Mouse (Mus musculus) T-cell, adult 2 months (primary cell): ENCODE data around the gene Fuz.

ENCODE experiments used
- DNase-seq: peaks from one replicate; pipeline ENCODE4 v3.0.0; 2022; ENCODE audit warnings: low spot score

Gene Fuz

DNA sequence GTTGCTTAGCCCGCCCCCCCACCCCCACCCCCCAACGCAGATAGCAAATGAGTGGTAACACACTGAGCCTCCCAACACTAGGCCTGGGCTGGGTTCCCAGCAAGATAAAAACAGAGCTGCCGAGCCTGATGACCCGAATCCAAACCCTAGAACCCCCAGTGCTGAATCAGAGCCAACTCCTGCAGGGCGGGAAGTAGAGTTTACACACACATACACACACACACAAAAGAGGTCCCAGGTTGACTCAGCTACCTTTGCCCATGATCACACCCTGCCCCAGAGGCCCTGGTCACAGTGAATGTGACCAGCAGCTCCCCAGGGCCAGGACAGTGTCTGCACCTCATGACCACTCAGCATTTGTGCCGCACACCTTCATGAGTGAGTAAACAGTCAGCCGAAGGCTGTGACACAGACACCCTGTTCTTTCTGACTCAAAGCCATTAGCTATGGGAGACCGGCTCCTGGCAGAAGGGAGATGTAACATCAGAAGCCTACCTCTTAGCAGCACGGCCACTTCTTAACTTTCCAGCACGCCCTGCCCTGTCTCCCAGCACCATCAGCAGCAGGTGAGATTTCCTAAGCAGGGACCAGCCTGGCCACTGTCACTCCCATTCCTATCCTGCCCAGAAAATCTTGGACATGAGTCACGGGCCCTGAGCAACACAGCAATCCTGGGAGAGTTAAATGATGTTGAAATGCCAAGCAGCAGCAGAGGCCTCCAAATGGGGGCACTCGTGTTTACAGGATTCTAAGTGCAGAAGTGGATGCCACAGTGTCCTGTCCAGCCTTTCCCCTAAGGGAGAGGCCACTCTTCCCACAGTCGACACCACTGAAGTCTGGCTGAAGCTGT, 7.4 kb upstream of the Fuz start:
- DNase-seq: no peak

GRCm38 (mm10) chr7:44890180-44890579, 5.7 kb upstream of the Fuz start:
- no peak for DNase-seq

GRCm38 (mm10) chr7:44890737-44891136, 5.1 kb upstream of the Fuz start:
- no peak for DNase-seq

GRCm38 (mm10) chr7:44891611-44892010, 4.3 kb upstream of the Fuz start:
- DNase-seq: no peak

GRCm38 (mm10) chr7:44892276-44892921, 3.5 kb upstream of the Fuz start, which contains the start of gene Med25:
TSS of gene Med25 (minus strand) at chr7:44892712.
- peak; percentile 86 for DNase-seq

- DNase-seq: no peak
Measured at GRCm38 (mm10) chr7:44893197-44893596, 2.7 kb upstream of the Fuz start.

DNA sequence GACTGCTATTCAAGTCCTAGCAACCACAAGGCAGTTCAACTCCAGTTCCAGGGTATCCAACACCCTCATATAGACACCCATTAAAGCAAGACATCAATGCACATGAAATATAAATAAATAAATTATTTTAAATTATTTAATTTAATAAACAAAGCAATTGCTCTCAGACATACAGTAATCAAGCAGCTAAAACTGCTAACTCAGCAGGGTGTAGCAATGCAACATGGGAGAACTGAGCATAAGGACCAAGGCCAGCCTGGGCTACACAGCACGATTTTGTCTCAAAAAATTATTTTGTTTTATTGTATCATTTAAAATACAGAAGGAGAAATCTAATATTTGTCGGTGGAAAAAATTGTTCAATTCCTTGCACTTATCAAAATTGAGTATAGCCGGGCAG, 1.7 kb upstream of the Fuz start:
- no peak for DNase-seq

GRCm38 (mm10) chr7:44895206-44895592, 680 bp upstream of the Fuz start:
- DNase-seq: no peak

- no peak for DNase-seq
Measured at GRCm38 (mm10) chr7:44896499-44896898, 620 bp downstream of the Fuz start.

- no peak for DNase-seq
Measured at GRCm38 (mm10) chr7:44898607-44899006, 2.7 kb downstream of the Fuz start.

DNA sequence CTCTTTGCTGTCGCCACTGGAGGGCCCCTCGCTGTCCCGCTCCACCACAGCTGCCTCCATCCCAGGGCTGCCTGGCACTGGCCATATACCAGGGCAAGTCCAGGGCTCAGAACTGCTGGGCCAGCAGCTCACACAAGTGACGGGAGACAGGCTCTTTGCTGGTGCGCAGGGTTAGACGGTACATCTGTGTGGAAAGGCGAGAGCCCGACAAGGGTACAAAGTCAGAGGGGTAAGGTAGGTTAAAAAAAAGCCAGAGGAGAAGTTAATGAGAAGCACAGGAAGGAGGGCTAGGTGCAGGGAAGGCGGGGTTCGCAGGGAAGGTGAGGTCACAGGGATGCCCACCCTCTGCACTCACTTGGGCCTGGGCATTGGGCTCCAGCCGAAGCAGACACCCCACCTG, 4.8 kb downstream of the Fuz start:
- no peak for DNase-seq

- DNase-seq: peak; percentile 59
Measured at GRCm38 (mm10) chr7:44901230-44901722, 5.4 kb downstream of the Fuz start.

- DNase-seq: no peak
Measured at GRCm38 (mm10) chr7:44905430-44905829, 9.6 kb downstream of the Fuz start.

GRCm38 (mm10) chr7:44908706-44909476, 13.0 kb downstream of the Fuz start:
- peak; percentile 76 for DNase-seq

DNA sequence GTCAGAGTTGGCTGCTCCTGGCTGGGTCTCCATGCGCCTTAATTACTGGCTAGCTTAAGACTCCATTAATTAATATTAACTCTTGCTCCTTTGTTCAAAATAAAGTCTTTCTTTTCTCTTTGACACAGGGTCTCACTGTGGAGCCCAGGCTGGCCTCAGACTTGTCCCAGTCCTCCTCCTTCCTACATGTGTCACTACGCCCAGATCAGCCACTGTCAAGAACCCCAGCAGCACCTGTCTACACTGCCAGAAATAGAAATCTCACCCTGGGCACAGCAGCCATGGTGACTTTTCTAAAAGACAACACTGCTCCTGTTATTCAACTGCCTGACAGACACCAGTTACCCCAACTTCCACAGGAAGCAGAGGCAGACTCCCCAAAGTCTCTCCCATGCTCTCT, 18.5 kb downstream of the Fuz start:
- no peak for DNase-seq

GRCm38 (mm10) chr7:44915314-44915713, 19.4 kb downstream of the Fuz start:
- DNase-seq: no peak

DNA sequence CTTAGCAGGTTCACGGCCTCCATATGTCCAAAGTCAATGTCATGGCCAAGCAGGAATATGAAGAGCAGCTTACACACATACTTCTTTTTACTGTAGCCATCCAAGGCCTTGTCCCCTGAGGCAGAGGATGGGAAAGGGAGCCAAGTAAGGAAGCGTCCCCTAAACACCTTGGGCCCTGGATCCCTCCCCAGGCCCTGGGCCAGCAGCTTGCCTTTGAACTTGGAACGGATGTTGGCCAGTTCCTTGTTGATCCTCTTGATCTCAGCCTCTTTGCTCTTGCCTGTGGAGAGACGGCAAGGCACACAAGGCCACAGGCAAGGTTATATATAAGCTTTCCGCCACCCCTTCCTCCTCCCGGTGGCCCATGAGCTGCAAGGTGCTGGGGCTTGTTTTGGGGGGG, 20.3 kb downstream of the Fuz start:
- no peak for DNase-seq

GRCm38 (mm10) chr7:44916881-44917280, 21.0 kb downstream of the Fuz start:
- DNase-seq: no peak

DNA sequence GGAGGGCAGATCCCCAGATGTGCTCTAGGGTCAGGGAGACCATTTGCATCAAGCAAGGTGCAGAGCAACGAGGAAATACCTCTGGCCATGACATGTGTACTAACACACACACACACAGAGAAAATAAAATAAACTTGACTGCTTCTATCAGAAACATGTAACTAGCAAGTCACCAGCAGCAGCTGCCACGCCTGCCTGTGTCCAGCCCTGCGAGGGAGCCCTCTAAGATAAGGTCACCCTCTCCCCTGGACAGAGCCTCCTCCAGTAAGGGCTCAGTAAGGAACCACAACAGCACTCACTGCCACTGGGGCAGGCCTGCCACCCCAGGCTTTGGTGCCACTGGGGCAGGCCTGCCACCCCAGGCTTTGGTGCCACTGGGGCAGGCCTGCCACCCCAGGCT, 22.3 kb downstream of the Fuz start:
- DNase-seq: no peak

- DNase-seq: no peak
Measured at GRCm38 (mm10) chr7:44919127-44919526, 23.2 kb downstream of the Fuz start.

DNA sequence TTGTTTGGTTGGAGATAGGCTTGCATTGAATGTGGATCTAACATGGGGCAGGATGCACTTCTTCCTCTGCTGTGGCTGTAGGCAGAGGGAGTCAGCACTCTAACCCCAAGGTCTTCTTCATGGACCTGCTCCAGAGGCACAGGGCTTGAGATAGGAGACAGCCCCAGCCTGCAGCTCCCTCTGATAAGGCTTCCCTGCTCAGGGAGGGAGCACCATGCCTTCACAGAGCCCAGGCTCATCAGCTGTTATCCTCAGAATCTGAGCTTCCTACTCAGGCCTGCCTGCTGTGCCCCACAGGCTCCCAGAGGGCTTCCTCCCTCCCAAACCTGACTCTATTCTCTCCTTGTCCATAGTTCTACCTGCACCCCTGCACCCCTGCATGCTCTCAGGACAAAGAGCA, 26.7 kb downstream of the Fuz start:
- no peak for DNase-seq

GRCm38 (mm10) chr7:44925468-44925867, 29.6 kb downstream of the Fuz start:
- DNase-seq: peak; percentile 36

DNA sequence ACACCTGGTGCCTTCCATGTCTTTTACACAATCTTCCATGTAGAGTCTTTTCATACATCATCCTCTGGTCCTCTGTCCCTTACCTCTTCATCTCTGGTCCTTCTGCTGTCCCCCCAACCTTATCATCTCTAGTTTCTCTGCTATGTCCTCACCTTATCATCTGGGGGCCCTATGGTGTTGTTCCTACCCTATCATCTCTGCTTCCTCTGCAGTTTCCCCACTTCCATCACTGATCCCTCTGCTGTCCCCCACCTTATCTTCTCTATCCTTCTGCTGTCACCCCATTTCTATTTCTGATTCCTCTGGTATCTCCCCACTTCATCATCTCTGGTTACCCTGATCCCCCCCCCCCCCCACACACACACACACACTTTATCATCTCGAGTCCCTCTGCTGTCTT, 32.7 kb downstream of the Fuz start:
- no peak for DNase-seq
